Mouse (Mus musculus) megakaryocyte, embryonic 14.5 days (primary cell): ENCODE measurements at regions not wholly inside any gene's neighbourhood (a gene's known extent, or its start where the extent isn't known, plus 50 kb on each side); places are given as distances from the start of the nearest gene placed in this dataset.

ENCODE experiments used
- FLI1 ChIP-seq: IDR thresholded peaks from 2 replicates; pipeline ENCODE4 v1.6.1; 2012; ENCODE audit warnings: low read length, inconsistent platforms, mixed read lengths
- GATA1 ChIP-seq: IDR thresholded peaks from 3 replicates; pipeline ENCODE4 v1.6.1; 2012; ENCODE audit warnings: mixed read lengths, low read length, inconsistent platforms, borderline replicate concordance

- TF ChIP-seq GATA1 (no peak), FLI1 (no peak)
Observed at GRCm38 (mm10) chr4:95215187-95215586, 163.2 kb upstream of the Jun start.
